Mouse (Mus musculus) heart, embryonic 10.5 days (tissue): ENCODE measurements around the gene Slc7a15. TPM values are rescaled to one million over a fixed set of nuclear protein-coding genes. Genes with fewer than 3 reads are reported as not detected.

Source experiments
- DNase-seq: peaks from one replicate; pipeline ENCODE4 v3.0.0-alpha.2; 2017; ENCODE audit warnings: low spot score
- H3K27ac ChIP-seq: fragments of 300-500 bp; sonication (generic); 2 replicates; pipeline ENCODE4 v1.5.1; 2016; ENCODE audit warnings: mild to moderate bottlenecking
- H3K27me3 ChIP-seq: fragments of 300-500 bp; sonication (generic); 2 replicates; pipeline ENCODE4 v1.6.1; 2016; ENCODE audit warnings: mild to moderate bottlenecking; ENCODE audit not compliant: poor library complexity, insufficient read depth, severe bottlenecking
- H3K36me3 ChIP-seq: fragments of 300-500 bp; sonication (generic); 2 replicates; pipeline ENCODE4 v1.6.1; 2016; ENCODE audit warnings: mild to moderate bottlenecking, moderate library complexity
- H3K4me1 ChIP-seq: fragments of 300-500 bp; sonication (generic); 2 replicates; pipeline ENCODE4 v1.6.1; 2016; ENCODE audit warnings: mild to moderate bottlenecking
- H3K4me3 ChIP-seq: fragments of 300-500 bp; sonication (generic); 2 replicates; pipeline ENCODE4 v1.5.1; 2016; ENCODE audit warnings: mild to moderate bottlenecking, moderate library complexity
- H3K9me3 ChIP-seq: fragments of 300-500 bp; sonication (generic); 2 replicates; pipeline ENCODE4 v1.6.1; 2016; ENCODE audit warnings: mild to moderate bottlenecking, moderate library complexity
- WGBS: fragments of 180-500 bp; shearing (Covaris S2); methylation state at CpG from one replicate; pipeline ENCODE4 v1.1.7; 2016; 5-methylcytosine and 5-hydroxymethylcytosine counted together
- polyA plus RNA-seq: library from polyadenylated mRNA; unstranded; fragments of >200 nt; fragmentation: Nextera tagmentation; extraction: Ambion mirVana; gene quantifications from 2 replicates; pipeline ENCODE4 v1.2.1, GENCODE M21; 2016

Gene Slc7a15
- polyA plus RNA-seq, 1 experiment from 2014 or later: not detected

- WGBS: under 1% methylated on average over 99 of the region's 99 CpGs
- Histone ChIP-seq H3K27ac (peak overlapping the region; percentile 100), H3K4me1 (peaks cover 38% of the 10 kb centered on the region), H3K9me3 (no peaks in the 10 kb centered on the region), H3K4me3 (peak overlapping the region; percentile 97), H3K36me3 (no peaks in the 10 kb centered on the region), H3K27me3 (no peaks in the 10 kb centered on the region)
- peak; percentile 86 for DNase-seq
Measured at GRCm38 (mm10) chr12:8499001-8499870, 99.6 kb downstream of the Slc7a15 start.

GRCm38 (mm10) chr12:8498591-8499000 lies 100.3 kb downstream of the Slc7a15 start:
- peaks cover 38% of the 10 kb centered on the region for H3K4me1 ChIP-seq
- 2% methylated on average over 13 of the region's 13 CpGs for WGBS

GRCm38 (mm10) chr12:8498148-8498571 lies 100.7 kb downstream of the Slc7a15 start:
- no peaks in the 10 kb centered on the region for H3K9me3 ChIP-seq
- DNase-seq: no peak
- H3K4me1 ChIP-seq: peaks cover 38% of the 10 kb centered on the region
- H3K4me3 ChIP-seq: peak overlapping the region; percentile 97
- H3K27me3 ChIP-seq: no peaks in the 10 kb centered on the region
- WGBS: 30% methylated on average over 8 of the region's 8 CpGs
- no peaks in the 10 kb centered on the region for H3K36me3 ChIP-seq
- peak overlapping the region; percentile 100 for H3K27ac ChIP-seq

More at GRCm38 (mm10) chr12:8498591-8499000, 100.3 kb downstream of the Slc7a15 start:
- H3K36me3 ChIP-seq: no peaks in the 10 kb centered on the region
- peak overlapping the region; percentile 100 for H3K27ac ChIP-seq
- no peaks in the 10 kb centered on the region for H3K27me3 ChIP-seq
- peak overlapping the region; percentile 97 for H3K4me3 ChIP-seq
- peak; percentile 83 for DNase-seq
- no peaks in the 10 kb centered on the region for H3K9me3 ChIP-seq

- no peaks in the 10 kb centered on the region for H3K36me3 ChIP-seq
- peak overlapping the region; percentile 97 for H3K4me3 ChIP-seq
- peaks cover 38% of the 10 kb centered on the region for H3K4me1 ChIP-seq
- no peaks in the 10 kb centered on the region for H3K27me3 ChIP-seq
- WGBS: 35% methylated on average over 2 of the region's 2 CpGs
- DNase-seq: no peak
- H3K27ac ChIP-seq: no peak overlapping the region
- H3K9me3 ChIP-seq: no peaks in the 10 kb centered on the region
Measured at GRCm38 (mm10) chr12:8497314-8497706, 101.6 kb downstream of the Slc7a15 start.

GRCm38 (mm10) chr12:8496679-8497313 lies 102.1 kb downstream of the Slc7a15 start:
- H3K9me3 ChIP-seq: no peaks in the 10 kb centered on the region
- 43% methylated on average over 2 of the region's 2 CpGs for WGBS
- no peaks in the 10 kb centered on the region for H3K27me3 ChIP-seq
- no peaks in the 10 kb centered on the region for H3K36me3 ChIP-seq
- H3K27ac ChIP-seq: no peak overlapping the region
- peaks cover 38% of the 10 kb centered on the region for H3K4me1 ChIP-seq
- peak overlapping the region; percentile 97 for H3K4me3 ChIP-seq
- no peak for DNase-seq

GRCm38 (mm10) chr12:8495881-8496678 lies 102.8 kb downstream of the Slc7a15 start:
- Histone ChIP-seq H3K9me3 (no peaks in the 10 kb centered on the region), H3K27ac (peak overlapping the region; percentile 59; the same call in 1 of the 2 replicates), H3K27me3 (no peaks in the 10 kb centered on the region), H3K36me3 (no peaks in the 10 kb centered on the region), H3K4me3 (peak overlapping the region; percentile 29; the same call in 1 of the 2 replicates), H3K4me1 (peaks cover 35% of the 10 kb centered on the region)
- no peak for DNase-seq
- WGBS: 22% methylated on average over 15 of the region's 15 CpGs

GRCm38 (mm10) chr12:8494675-8495074 lies 104.2 kb downstream of the Slc7a15 start:
- Histone ChIP-seq H3K27ac (no peak overlapping the region), H3K27me3 (no peaks in the 10 kb centered on the region), H3K36me3 (no peaks in the 10 kb centered on the region), H3K4me3 (no peak overlapping the region), H3K4me1 (peaks cover 27% of the 10 kb centered on the region), H3K9me3 (no peaks in the 10 kb centered on the region)
- DNase-seq: no peak
- WGBS: 70% methylated on average over 3 of the region's 3 CpGs

- 66% methylated on average over 3 of the region's 3 CpGs for WGBS
- no peak overlapping the region for H3K4me3 ChIP-seq
- peaks cover 21% of the 10 kb centered on the region for H3K4me1 ChIP-seq
- no peaks in the 10 kb centered on the region for H3K9me3 ChIP-seq
- no peak overlapping the region for H3K27ac ChIP-seq
- H3K36me3 ChIP-seq: no peaks in the 10 kb centered on the region
- no peak for DNase-seq
- no peaks in the 10 kb centered on the region for H3K27me3 ChIP-seq
Measured at GRCm38 (mm10) chr12:8493386-8493785, 105.5 kb downstream of the Slc7a15 start.

- 72% methylated on average over 4 of the region's 4 CpGs for WGBS
- no peaks in the 10 kb centered on the region for H3K27me3 ChIP-seq
- no peak for DNase-seq
- H3K27ac ChIP-seq: no peak overlapping the region
- H3K4me3 ChIP-seq: no peak overlapping the region
- H3K36me3 ChIP-seq: no peaks in the 10 kb centered on the region
- no peaks in the 10 kb centered on the region for H3K9me3 ChIP-seq
- H3K4me1 ChIP-seq: no peaks in the 10 kb centered on the region; the same call in 1 of the 2 replicates
Measured at GRCm38 (mm10) chr12:8489098-8489497, 109.8 kb downstream of the Slc7a15 start.

- no peaks in the 10 kb centered on the region; the same call in 1 of the 2 replicates for H3K4me1 ChIP-seq
- H3K9me3 ChIP-seq: no peaks in the 10 kb centered on the region
- no peak overlapping the region for H3K27ac ChIP-seq
- DNase-seq: no peak
- no peak overlapping the region for H3K4me3 ChIP-seq
- no peaks in the 10 kb centered on the region for H3K27me3 ChIP-seq
- WGBS: 82% methylated on average over 4 of the region's 4 CpGs
- no peaks in the 10 kb centered on the region for H3K36me3 ChIP-seq
Measured at GRCm38 (mm10) chr12:8488652-8488980, 110.2 kb downstream of the Slc7a15 start.

- no peaks in the 10 kb centered on the region; the same call in 1 of the 2 replicates for H3K4me1 ChIP-seq
- H3K36me3 ChIP-seq: no peaks in the 10 kb centered on the region
- no peaks in the 10 kb centered on the region for H3K27me3 ChIP-seq
- no peaks in the 10 kb centered on the region for H3K9me3 ChIP-seq
- H3K4me3 ChIP-seq: no peak overlapping the region
- H3K27ac ChIP-seq: no peak overlapping the region
- DNase-seq: no peak
- 70% methylated on average over 5 of the region's 5 CpGs for WGBS
Measured at GRCm38 (mm10) chr12:8487959-8488651, 110.8 kb downstream of the Slc7a15 start.

- Histone ChIP-seq H3K4me1 (no peaks in the 10 kb centered on the region; the same call in 1 of the 2 replicates), H3K27ac (no peak overlapping the region), H3K27me3 (no peaks in the 10 kb centered on the region), H3K4me3 (no peak overlapping the region), H3K36me3 (no peaks in the 10 kb centered on the region), H3K9me3 (no peaks in the 10 kb centered on the region)
- 61% methylated on average over 1 of the region's 1 CpGs for WGBS
- no peak for DNase-seq
Measured at GRCm38 (mm10) chr12:8487281-8487680, 111.6 kb downstream of the Slc7a15 start.
